Mouse (Mus musculus) embryonic facial prominence, embryonic 14.5 days (tissue): ENCODE data around the gene Meaf6. TPM values are rescaled to one million over a fixed set of nuclear protein-coding genes. Genes with fewer than 3 reads are reported as not detected.

Experiments used
- ATAC-seq: fragments of 200-750 bp; cut with Nextera tagmentation; 2 replicates; pipeline ENCODE4 v1.8.0; 2017; ENCODE audit warnings: low read depth, moderate number of reproducible peaks, moderate TSS enrichment
- DNase-seq: peaks from one replicate; pipeline ENCODE4 v3.0.0-alpha.2; 2015; ENCODE audit warnings: low spot score
- H3K27ac ChIP-seq: fragments of 300-500 bp; sonication (generic); replicated peaks from 2 replicates; pipeline ENCODE4 v1.5.1; 2014; ENCODE audit warnings: low read depth, mild to moderate bottlenecking, low read length, moderate library complexity
- H3K27me3 ChIP-seq: fragments of 300-500 bp; sonication (generic); replicated peaks from 2 replicates; pipeline ENCODE4 v1.6.1; 2014; ENCODE audit warnings: low read length; ENCODE audit not compliant: control insufficient read depth, insufficient read depth
- H3K36me3 ChIP-seq: fragments of 300-500 bp; sonication (generic); 2 replicates; pipeline ENCODE4 v1.6.1; 2014; ENCODE audit warnings: low read length, mixed read lengths; ENCODE audit not compliant: control insufficient read depth, insufficient read depth
- H3K4me1 ChIP-seq: fragments of 300-500 bp; sonication (generic); 2 replicates; pipeline ENCODE4 v1.6.1; 2014; ENCODE audit warnings: antibody characterized with exemption, low read length; ENCODE audit not compliant: control insufficient read depth, insufficient read depth
- H3K4me2 ChIP-seq: fragments of 300-500 bp; sonication (generic); 2 replicates; pipeline ENCODE4 v1.6.1; 2014; ENCODE audit warnings: low read depth, mild to moderate bottlenecking, low read length, moderate library complexity, mixed read lengths
- H3K4me3 ChIP-seq: fragments of 300-500 bp; sonication (generic); 2 replicates; pipeline ENCODE4 v1.5.1; 2014; ENCODE audit warnings: low read depth, mild to moderate bottlenecking, low read length
- H3K9ac ChIP-seq: fragments of 300-500 bp; sonication (generic); 2 replicates; pipeline ENCODE4 v1.6.1; 2014; ENCODE audit warnings: low read depth, mild to moderate bottlenecking, low read length, moderate library complexity, mixed read lengths
- H3K9me3 ChIP-seq: fragments of 300-500 bp; sonication (generic); 2 replicates; pipeline ENCODE4 v1.6.1; 2016; ENCODE audit warnings: low read length; ENCODE audit not compliant: control insufficient read depth
- WGBS: fragments of 180-500 bp; shearing (Covaris S2); extraction: QIAGEN DNeasy Blood & Tissue Kit; methylation state at CpG from one replicate; pipeline ENCODE4 v1.1.7; 2014; 5-methylcytosine and 5-hydroxymethylcytosine counted together
- polyA plus RNA-seq: library from polyadenylated mRNA; unstranded; fragments of >200 nt; fragmentation: Nextera tagmentation; extraction: Ambion mirVana; gene quantifications from 2 replicates; pipeline ENCODE4 v1.2.1, GENCODE M21; 2014

Meaf6 gene
- polyA plus RNA-seq, 1 experiment from 2014 or later = 53.5 TPM

GRCm38 (mm10) chr4:125144211-125144610 lies 59.3 kb downstream of the Meaf6 start:
- no peak overlapping the region for H3K4me3 ChIP-seq
- WGBS = 82% methylated on average over 5 of the region's 5 CpGs
- no peaks in the 10 kb centered on the region for H3K9me3 ChIP-seq
- no peaks in the 10 kb centered on the region for H3K27me3 ChIP-seq
- H3K27ac ChIP-seq = no peak overlapping the region
- H3K9ac ChIP-seq = no peak overlapping the region
- no peaks in the 10 kb centered on the region for H3K4me1 ChIP-seq
- no peaks in the 10 kb centered on the region for H3K36me3 ChIP-seq
- no peak for DNase-seq
- no peak for ATAC-seq
- H3K4me2 ChIP-seq = no peak overlapping the region

DNA sequence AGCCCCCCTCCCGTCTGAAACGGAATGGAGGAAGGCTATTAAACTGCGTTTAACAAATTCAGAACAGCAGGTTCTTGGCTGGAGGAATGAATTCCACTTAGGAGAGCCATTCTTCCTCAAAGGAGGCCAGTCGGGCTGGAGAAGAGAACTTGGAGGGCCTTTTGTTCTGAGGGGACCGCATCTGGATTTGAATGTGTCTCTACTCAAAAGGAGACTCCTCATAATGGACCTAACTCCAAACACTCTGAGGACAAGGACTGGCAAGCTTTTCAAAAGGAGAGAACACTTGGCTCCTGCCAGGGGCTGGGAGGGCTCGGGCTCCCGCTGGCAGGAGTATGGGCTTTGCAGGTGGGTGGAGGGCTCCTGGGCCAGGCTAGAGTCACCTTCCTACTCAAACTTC lies 59.7 kb downstream of the Meaf6 start:
- no peaks in the 10 kb centered on the region for H3K27me3 ChIP-seq
- no peaks in the 10 kb centered on the region for H3K4me1 ChIP-seq
- 28% methylated on average over 7 of the region's 7 CpGs for WGBS
- H3K4me2 ChIP-seq = no peak overlapping the region
- no peaks in the 10 kb centered on the region for H3K36me3 ChIP-seq
- no peak overlapping the region for H3K4me3 ChIP-seq
- ATAC-seq = no peak
- H3K9ac ChIP-seq = no peak overlapping the region
- H3K9me3 ChIP-seq = no peaks in the 10 kb centered on the region
- no peak for DNase-seq
- no peak overlapping the region for H3K27ac ChIP-seq

DNA sequence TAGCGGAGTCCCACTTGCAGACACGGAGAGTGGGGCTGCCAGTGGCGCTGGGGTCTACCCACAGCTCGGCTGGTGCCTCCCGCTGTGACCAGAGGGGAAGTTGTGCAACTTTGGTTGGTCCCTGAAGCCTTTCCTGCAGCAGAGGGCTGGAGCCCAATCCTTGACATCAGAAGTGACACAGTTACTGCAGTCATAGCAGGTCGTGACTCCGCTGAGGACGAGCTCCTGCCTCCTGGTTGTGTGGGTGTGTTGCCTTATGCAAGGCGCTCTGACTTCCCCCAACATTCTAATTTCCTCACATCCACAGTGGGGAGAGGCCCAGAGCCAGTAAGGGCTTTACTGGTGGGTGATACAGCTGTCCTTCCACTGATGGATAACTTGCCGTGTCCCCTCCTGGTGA lies 60.3 kb downstream of the Meaf6 start:
- no peaks in the 10 kb centered on the region for H3K4me1 ChIP-seq
- DNase-seq (no peak), ATAC-seq (no peak)
- H3K27me3 ChIP-seq = no peaks in the 10 kb centered on the region
- no peaks in the 10 kb centered on the region for H3K9me3 ChIP-seq
- H3K9ac ChIP-seq = no peak overlapping the region
- H3K27ac ChIP-seq = no peak overlapping the region
- WGBS = 39% methylated on average over 10 of the region's 10 CpGs
- no peak overlapping the region for H3K4me3 ChIP-seq
- no peak overlapping the region for H3K4me2 ChIP-seq
- no peaks in the 10 kb centered on the region for H3K36me3 ChIP-seq

GRCm38 (mm10) chr4:125147970-125148369 lies 63.0 kb downstream of the Meaf6 start:
- H3K4me2 ChIP-seq = no peak overlapping the region
- ATAC-seq = no peak
- no peaks in the 10 kb centered on the region for H3K4me1 ChIP-seq
- H3K36me3 ChIP-seq = no peaks in the 10 kb centered on the region
- DNase-seq = no peak
- no peak overlapping the region for H3K27ac ChIP-seq
- H3K4me3 ChIP-seq = no peak overlapping the region
- WGBS = 91% methylated on average over 4 of the region's 4 CpGs
- H3K9ac ChIP-seq = no peak overlapping the region
- H3K9me3 ChIP-seq = no peaks in the 10 kb centered on the region
- H3K27me3 ChIP-seq = no peaks in the 10 kb centered on the region

- ATAC-seq (no peak), DNase-seq (no peak)
- no peak overlapping the region for H3K9ac ChIP-seq
- H3K4me2 ChIP-seq = no peak overlapping the region
- no peaks in the 10 kb centered on the region for H3K9me3 ChIP-seq
- no peaks in the 10 kb centered on the region for H3K36me3 ChIP-seq
- H3K4me1 ChIP-seq = no peaks in the 10 kb centered on the region
- 26% methylated on average over 5 of the region's 5 CpGs for WGBS
- no peak overlapping the region for H3K4me3 ChIP-seq
- no peak overlapping the region for H3K27ac ChIP-seq
- no peaks in the 10 kb centered on the region for H3K27me3 ChIP-seq
These were observed 64.5 kb downstream of the Meaf6 start for GRCm38 (mm10) chr4:125149460-125149859.

GRCm38 (mm10) chr4:125152469-125152868 lies 67.5 kb downstream of the Meaf6 start:
- H3K27me3 ChIP-seq = no peaks in the 10 kb centered on the region
- H3K9me3 ChIP-seq = no peaks in the 10 kb centered on the region
- whole genome bisulfite sequencing = 86% methylated on average over 6 of the region's 6 CpGs
- DNase-seq = no peak
- no peak overlapping the region for H3K9ac ChIP-seq
- no peak overlapping the region for H3K4me3 ChIP-seq
- ATAC-seq = no peak
- H3K36me3 ChIP-seq = no peaks in the 10 kb centered on the region
- no peak overlapping the region for H3K4me2 ChIP-seq
- H3K4me1 ChIP-seq = no peaks in the 10 kb centered on the region
- no peak overlapping the region for H3K27ac ChIP-seq

DNA sequence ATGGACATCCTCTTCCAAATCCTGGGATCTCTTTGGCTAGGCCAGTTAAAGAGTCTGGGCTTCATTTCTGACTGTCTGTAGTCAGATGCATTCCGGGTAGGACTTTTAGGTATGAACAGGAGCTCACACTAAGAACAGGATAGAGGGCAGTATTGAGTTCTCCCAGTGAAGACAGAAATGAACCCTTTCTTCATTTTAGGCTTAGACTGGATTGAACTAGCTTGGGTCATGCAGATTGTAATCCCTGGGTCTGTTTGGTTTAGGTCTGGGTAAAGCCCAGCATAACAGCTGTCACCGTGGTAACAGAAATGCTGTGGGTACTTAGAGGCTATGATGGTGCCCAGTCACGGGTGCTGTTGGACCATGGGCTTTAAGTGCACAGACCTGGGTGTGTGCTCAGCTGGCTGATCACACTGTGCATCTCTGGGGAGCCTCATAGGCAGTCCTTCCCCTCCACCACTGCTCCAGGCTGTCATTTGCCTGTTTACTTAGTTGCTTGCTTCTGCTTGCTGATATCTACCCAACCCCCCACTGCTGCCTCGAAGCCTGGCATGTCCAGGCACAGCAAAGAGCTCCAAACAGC lies 68.8 kb downstream of the Meaf6 start:
- ATAC-seq (no peak), DNase-seq (peak; percentile 20)
- WGBS = 63% methylated on average over 4 of the region's 4 CpGs
- Histone ChIP-seq H3K9me3 (no peaks in the 10 kb centered on the region), H3K27ac (no peak overlapping the region), H3K4me3 (no peak overlapping the region), H3K4me1 (no peaks in the 10 kb centered on the region), H3K36me3 (no peaks in the 10 kb centered on the region), H3K9ac (no peak overlapping the region), H3K4me2 (no peak overlapping the region), H3K27me3 (no peaks in the 10 kb centered on the region)

DNA sequence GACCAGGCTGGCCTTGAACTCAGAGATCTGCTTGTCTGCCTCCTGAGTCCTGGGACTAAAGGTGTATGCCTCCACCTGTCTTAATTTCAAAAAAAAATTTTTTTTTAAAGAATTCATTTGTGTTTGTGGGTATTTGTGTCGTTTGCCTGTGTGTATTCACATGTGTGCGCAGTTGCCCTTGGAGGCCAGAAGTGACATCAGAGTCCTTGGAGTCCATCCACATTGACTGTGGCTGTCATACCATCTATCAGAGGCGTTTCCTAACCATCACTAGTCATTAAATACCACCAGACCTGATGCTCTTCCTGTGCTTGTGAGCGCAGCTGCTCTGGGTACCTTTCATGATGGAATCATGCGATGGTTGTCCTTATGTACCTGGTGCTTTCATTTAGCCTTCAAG lies 70.7 kb downstream of the Meaf6 start:
- DNase-seq = no peak
- Histone ChIP-seq H3K4me1 (no peaks in the 10 kb centered on the region), H3K36me3 (no peaks in the 10 kb centered on the region), H3K4me3 (no peak overlapping the region), H3K9ac (no peak overlapping the region), H3K27me3 (no peaks in the 10 kb centered on the region), H3K9me3 (no peaks in the 10 kb centered on the region), H3K4me2 (no peak overlapping the region), H3K27ac (no peak overlapping the region)
- WGBS = 84% methylated on average over 5 of the region's 5 CpGs
- no peak for ATAC-seq

DNA sequence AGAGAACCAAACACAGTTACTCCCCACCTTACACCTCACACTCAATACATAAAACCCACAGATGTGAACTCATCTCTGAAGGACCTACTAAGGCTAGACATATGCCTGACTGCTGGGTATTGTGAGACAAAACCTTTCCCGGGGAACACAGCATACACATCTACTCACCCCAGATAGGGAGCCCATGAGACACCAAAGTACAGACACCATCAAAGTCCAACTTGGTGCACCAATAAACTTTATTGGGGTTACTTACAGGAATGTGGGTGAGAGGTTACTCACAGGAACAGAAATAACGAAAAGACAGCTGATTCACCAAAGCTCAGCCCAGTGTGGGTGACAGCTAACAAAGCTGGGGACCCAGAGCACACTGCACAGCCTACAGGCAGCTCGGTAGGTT lies 72.4 kb downstream of the Meaf6 start:
- no peaks in the 10 kb centered on the region for H3K36me3 ChIP-seq
- H3K9me3 ChIP-seq = no peaks in the 10 kb centered on the region
- no peak overlapping the region for H3K9ac ChIP-seq
- WGBS = 81% methylated on average over 3 of the region's 3 CpGs
- ATAC-seq (no peak), DNase-seq (no peak)
- H3K27me3 ChIP-seq = no peaks in the 10 kb centered on the region
- no peaks in the 10 kb centered on the region for H3K4me1 ChIP-seq
- no peak overlapping the region for H3K4me3 ChIP-seq
- no peak overlapping the region for H3K27ac ChIP-seq
- no peak overlapping the region for H3K4me2 ChIP-seq
